In genomic region chr3:96846985-96847384, GRCm38 (mm10) we compare ENCODE assay signal across 24 mouse cellular contexts. TPM values are rescaled to one million over a fixed set of nuclear protein-coding genes. Genes with fewer than 3 reads are reported as not detected.
DNase-seq lines count a peak whose midpoint lies in the region; ATAC-seq and TF ChIP-seq lines count a peak whose summit lies in the region.
"Had no signal": no experiment of that assay in that cellular context is flagged by ENCODE, and none has a peak within 500 bp of the region (broad histone marks: within the 10 kb centered on the region; RNA-seq: fewer than 3 reads in every experiment).

No protein-coding gene starts in this region.

- DNase-seq in forebrain, embryonic 11.5 days (ENCODE audit: low spot score), result peak; percentile 31
- DNase-seq in liver, adult 2 months (ENCODE audit: extremely low read depth, low read depth, low spot score), result peak; percentile 45
- DNase-seq in induced T-regulatory cell, adult 2 months (ENCODE audit: low read depth), result peak; percentile 42
- DNase-seq in thymus, postnatal 25 days, result peak; percentile 22
- no peak for DNase-seq in frontal cortex, adult 2 months (ENCODE audit: extremely low spot score in 1 of 2, low spot score in 1 of 2)
- no peak for DNase-seq in left cerebral cortex, postnatal 10 days (ENCODE audit: extremely low spot score in 1 of 2, low spot score in 2 of 2)
- DNase-seq: cerebellum, adult 9-11 months; heart, postnatal 4 days; liver, postnatal 0 days; lung, postnatal 14 days; right cerebral cortex, postnatal 25 days had no signal

- H3K79me2 ChIP-seq in liver, adult 2 months (ENCODE audit: control insufficient read depth, insufficient read depth, low read length), result peaks cover 5% of the 10 kb centered on the region; the same call in 1 of the 2 replicates

- H3K9ac ChIP-seq in forebrain, embryonic 11.5 days (ENCODE audit: low read length), result no peak overlapping the region
- no peak overlapping the region for H3K9ac ChIP-seq in forebrain, embryonic 16.5 days (replicated peaks; ENCODE audit: low read depth, low read length)
- no peak overlapping the region for H3K9ac ChIP-seq in liver, adult 2 months (ENCODE audit: low read depth, low read length)
- H3K9ac ChIP-seq in liver, embryonic 12.5 days, result no peak overlapping the region
- H3K9ac ChIP-seq: embryonic facial prominence, embryonic 15.5 days; forebrain, embryonic 12.5 days; heart, embryonic 13.5 days; kidney, embryonic 15.5 days; liver, postnatal 0 days; neural tube, embryonic 13.5 days had no signal

- TF ChIP-seq CTCF in liver, adult 2 months (IDR thresholded peaks at IDR 0.05; ENCODE audit: low read depth, low read length), result no peak

- intact Hi-C loops in left cerebral cortex, postnatal 10 days (cut with DNase I), result no loop called here

- H3K27me3 ChIP-seq in forebrain, embryonic 11.5 days (ENCODE audit: control insufficient read depth, insufficient read depth, low read length), result no peaks in the 10 kb centered on the region
- no peaks in the 10 kb centered on the region for H3K27me3 ChIP-seq in forebrain, embryonic 16.5 days (replicated peaks; ENCODE audit: control insufficient read depth, insufficient read depth, low read length)
- no peaks in the 10 kb centered on the region for H3K27me3 ChIP-seq in liver, adult 2 months (ENCODE audit: control insufficient read depth, insufficient read depth, low read length)
- no peaks in the 10 kb centered on the region for H3K27me3 ChIP-seq in liver, embryonic 12.5 days (replicated peaks)
- H3K27me3 ChIP-seq: embryonic facial prominence, embryonic 15.5 days; forebrain, embryonic 12.5 days; kidney, embryonic 15.5 days; neural tube, embryonic 13.5 days had no signal

- no peak overlapping the region for H3K4me3 ChIP-seq in forebrain, embryonic 11.5 days (ENCODE audit: low read depth, low read length)
- H3K4me3 ChIP-seq in forebrain, embryonic 16.5 days (replicated peaks; ENCODE audit: low read length), result no peak overlapping the region
- no peak overlapping the region for H3K4me3 ChIP-seq in liver, adult 2 months (ENCODE audit: insufficient read depth, low read depth, low read length)
- no peak overlapping the region for H3K4me3 ChIP-seq in liver, embryonic 12.5 days
- H3K4me3 ChIP-seq: embryonic facial prominence, embryonic 15.5 days; forebrain, embryonic 12.5 days; heart, embryonic 13.5 days; kidney, embryonic 15.5 days; neural tube, embryonic 13.5 days had no signal

- H3K27ac ChIP-seq in forebrain, embryonic 11.5 days (ENCODE audit: low read depth, low read length), result no peak overlapping the region
- no peak overlapping the region for H3K27ac ChIP-seq in forebrain, embryonic 16.5 days (ENCODE audit: low read length)
- H3K27ac ChIP-seq in liver, adult 2 months (replicated peaks; ENCODE audit: insufficient read depth, low read depth, low read length), result no peak overlapping the region
- no peak overlapping the region for H3K27ac ChIP-seq in liver, embryonic 12.5 days
- H3K27ac ChIP-seq: embryonic facial prominence, embryonic 15.5 days; forebrain, embryonic 12.5 days; heart, embryonic 13.5 days; kidney, embryonic 15.5 days; neural tube, embryonic 13.5 days; stomach, postnatal 0 days had no signal

- no peak for TF ChIP-seq POLR2A in liver, adult 2 months (IDR thresholded peaks at IDR 0.05; ENCODE audit: extremely low read depth, insufficient read depth, low read length)

- H3K9me3 ChIP-seq in forebrain, embryonic 11.5 days (ENCODE audit: control insufficient read depth, low read length), result no peaks in the 10 kb centered on the region
- no peaks in the 10 kb centered on the region for H3K9me3 ChIP-seq in forebrain, embryonic 16.5 days (ENCODE audit: control insufficient read depth, low read length)
- no peaks in the 10 kb centered on the region for H3K9me3 ChIP-seq in liver, embryonic 12.5 days (replicated peaks)
- H3K9me3 ChIP-seq: embryonic facial prominence, embryonic 15.5 days; forebrain, embryonic 12.5 days; heart, embryonic 13.5 days; kidney, embryonic 15.5 days; neural tube, embryonic 13.5 days had no signal

- WGBS in forebrain, embryonic 11.5 days, result 89% methylated on average over 12 of the region's 12 CpGs
- 88% methylated on average over 12 of the region's 12 CpGs for WGBS in forebrain, embryonic 16.5 days
- WGBS in liver, adult 2 months, result 52% methylated on average over 12 of the region's 12 CpGs
- WGBS in liver, embryonic 12.5 days (ENCODE audit: insufficient replicate concordance), result 60% methylated on average over 12 of the region's 12 CpGs

- H3K4me2 ChIP-seq in forebrain, embryonic 11.5 days (ENCODE audit: low read depth, low read length, severe bottlenecking), result no peak overlapping the region
- H3K4me2 ChIP-seq in forebrain, embryonic 16.5 days (ENCODE audit: low read length), result no peak overlapping the region
- H3K4me2 ChIP-seq in liver, embryonic 12.5 days, result no peak overlapping the region
- H3K4me2 ChIP-seq: embryonic facial prominence, embryonic 15.5 days; forebrain, embryonic 12.5 days; heart, embryonic 13.5 days; kidney, embryonic 15.5 days; neural tube, embryonic 13.5 days had no signal

- H3K36me3 ChIP-seq in forebrain, embryonic 11.5 days (ENCODE audit: control insufficient read depth, insufficient read depth, low read length), result no peaks in the 10 kb centered on the region
- H3K36me3 ChIP-seq in forebrain, embryonic 16.5 days (ENCODE audit: control insufficient read depth, insufficient read depth), result no peaks in the 10 kb centered on the region
- H3K36me3 ChIP-seq in liver, adult 2 months (ENCODE audit: control insufficient read depth, insufficient read depth, low read length), result peaks cover 8% of the 10 kb centered on the region; the same call in 1 of the 2 replicates
- H3K36me3 ChIP-seq in liver, embryonic 12.5 days, result no peaks in the 10 kb centered on the region
- H3K36me3 ChIP-seq: embryonic facial prominence, embryonic 15.5 days; forebrain, embryonic 12.5 days; heart, embryonic 13.5 days; kidney, embryonic 15.5 days; neural tube, embryonic 13.5 days had no signal

- no peaks in the 10 kb centered on the region for H3K4me1 ChIP-seq in forebrain, embryonic 11.5 days (replicated peaks; ENCODE audit: control insufficient read depth, insufficient read depth, low read length)
- H3K4me1 ChIP-seq in forebrain, embryonic 16.5 days (replicated peaks; ENCODE audit: control insufficient read depth, insufficient read depth, low read length), result no peaks in the 10 kb centered on the region
- peaks cover 12% of the 10 kb centered on the region for H3K4me1 ChIP-seq in liver, adult 2 months (ENCODE audit: control insufficient read depth, insufficient read depth, low read length)
- peaks cover 12% of the 10 kb centered on the region for H3K4me1 ChIP-seq in liver, embryonic 12.5 days
- H3K4me1 ChIP-seq: embryonic facial prominence, embryonic 15.5 days; forebrain, embryonic 12.5 days; neural tube, embryonic 13.5 days had no signal

- no peak for ATAC-seq in forebrain, embryonic 11.5 days (replicated peaks; ENCODE audit: low FRiP score)
- no peak for ATAC-seq in forebrain, embryonic 16.5 days
- no peak for ATAC-seq in liver, embryonic 12.5 days
- ATAC-seq: hindbrain, embryonic 16.5 days; liver, postnatal 0 days had no signal

RNA-seq across cellular contexts. Expression of gene Cd160, which starts 17.8 kb away (rescaled TPM):
- polyA plus RNA-seq in forebrain, embryonic 11.5 days (2014; fragmentation: Nextera tagmentation; extraction: Ambion mirVana), result not detected in 2 replicates
- polyA plus RNA-seq in forebrain, embryonic 16.5 days (2015; fragmentation: Nextera tagmentation; extraction: Ambion mirVana), result 0.08 and 0.22 TPM in 2 replicates
- total RNA-seq in liver, adult 2 months (2014; rRNA removed), result 0.37 and 0.67 TPM in 2 replicates
- polyA plus RNA-seq in liver, adult 2 months (2012; rRNA removed), result 0.16 and 0.22 TPM in 2 replicates
- 0.08 and 0.13 TPM in 2 replicates for polyA plus RNA-seq in liver, embryonic 12.5 days (2016; fragmentation: Nextera tagmentation; extraction: Ambion mirVana)
- polyA plus RNA-seq in frontal cortex, adult 2 months (2012; rRNA removed), result 0.06 TPM in 1 of 2 replicates, not detected in the other
- not detected for total RNA-seq in left cerebral cortex, postnatal 10 days (2021)
- total RNA-seq: gastrocnemius, postnatal 4 days; heart, postnatal 4 days; layer of hippocampus, adult 8-10 months; left cerebral cortex, adult 8-10 months had no signal

RNA-seq across cellular contexts. Expression of gene Pdzk1, which starts 17.9 kb away (rescaled TPM):
- polyA plus RNA-seq in forebrain, embryonic 11.5 days (2014; fragmentation: Nextera tagmentation; extraction: Ambion mirVana), result not detected in 2 replicates
- polyA plus RNA-seq in forebrain, embryonic 16.5 days (2015; fragmentation: Nextera tagmentation; extraction: Ambion mirVana), result 0.11 and 0.20 TPM in 2 replicates
- 48.5 and 60.4 TPM in 2 replicates for total RNA-seq in liver, adult 2 months (2014; rRNA removed)
- 20.1 and 22.7 TPM in 2 replicates for polyA plus RNA-seq in liver, adult 2 months (2012; rRNA removed)
- polyA plus RNA-seq in liver, embryonic 12.5 days (2016; fragmentation: Nextera tagmentation; extraction: Ambion mirVana), result 6.1 and 6.4 TPM in 2 replicates
- 0.32 and 0.36 TPM in 2 replicates for polyA plus RNA-seq in frontal cortex, adult 2 months (2012; rRNA removed)
- not detected for total RNA-seq in left cerebral cortex, postnatal 10 days (2021)
- total RNA-seq: megakaryocyte-erythroid progenitor cell, adult 5-6 weeks had no signal
- polyA plus RNA-seq: embryonic facial prominence, embryonic 15.5 days; forebrain, embryonic 12.5 days had no signal

RNA-seq across cellular contexts. Expression of gene Gja5, which starts 57.5 kb away (rescaled TPM):
- polyA plus RNA-seq in forebrain, embryonic 11.5 days (2014; fragmentation: Nextera tagmentation; extraction: Ambion mirVana), result 2.5 TPM in 2 replicates
- polyA plus RNA-seq in forebrain, embryonic 16.5 days (2015; fragmentation: Nextera tagmentation; extraction: Ambion mirVana), result 2.9 and 3.6 TPM in 2 replicates
- 0.55 and 0.87 TPM in 2 replicates for total RNA-seq in liver, adult 2 months (2014; rRNA removed)
- polyA plus RNA-seq in liver, adult 2 months (2012; rRNA removed), result 0.51 and 0.82 TPM in 2 replicates
- 2.5 TPM in 2 replicates for polyA plus RNA-seq in liver, embryonic 12.5 days (2016; fragmentation: Nextera tagmentation; extraction: Ambion mirVana)
- 0.55 and 0.62 TPM in 2 replicates for polyA plus RNA-seq in frontal cortex, adult 2 months (2012; rRNA removed)
- total RNA-seq in left cerebral cortex, postnatal 10 days (2021), result 1 to 10 TPM; 2.2 to 2.8 TPM
- total RNA-seq: megakaryocyte-erythroid progenitor cell, adult 5-6 weeks had no signal

RNA-seq across cellular contexts. Expression of gene Gpr89, which starts 58.2 kb away (rescaled TPM):
- polyA plus RNA-seq in forebrain, embryonic 11.5 days (2014; fragmentation: Nextera tagmentation; extraction: Ambion mirVana), result 35.4 and 36.0 TPM in 2 replicates
- polyA plus RNA-seq in forebrain, embryonic 16.5 days (2015; fragmentation: Nextera tagmentation; extraction: Ambion mirVana), result 33.1 and 43.7 TPM in 2 replicates
- 18.7 and 20.4 TPM in 2 replicates for total RNA-seq in liver, adult 2 months (2014; rRNA removed)
- 25.5 and 26.5 TPM in 2 replicates for polyA plus RNA-seq in liver, adult 2 months (2012; rRNA removed)
- 33.5 and 34.5 TPM in 2 replicates for polyA plus RNA-seq in liver, embryonic 12.5 days (2016; fragmentation: Nextera tagmentation; extraction: Ambion mirVana)
- polyA plus RNA-seq in frontal cortex, adult 2 months (2012; rRNA removed), result 17.7 and 19.3 TPM in 2 replicates
- total RNA-seq in left cerebral cortex, postnatal 10 days (2021), result 10 to 100 TPM; 43.8 to 45.9 TPM

Comparison
In these comparisons a context has a peak if more than half of its experiments do, and no peak if none do; other contexts are left out.
1. DNase-seq: peak in forebrain, embryonic 11.5 days (single experiment), liver, adult 2 months (single experiment), induced T-regulatory cell, adult 2 months (single experiment) and thymus, postnatal 25 days (single experiment); none in frontal cortex, adult 2 months (0 of 2) and left cerebral cortex, postnatal 10 days (0 of 2).